Mouse (Mus musculus): ENCODE results near the gene Panx2.

DNA sequence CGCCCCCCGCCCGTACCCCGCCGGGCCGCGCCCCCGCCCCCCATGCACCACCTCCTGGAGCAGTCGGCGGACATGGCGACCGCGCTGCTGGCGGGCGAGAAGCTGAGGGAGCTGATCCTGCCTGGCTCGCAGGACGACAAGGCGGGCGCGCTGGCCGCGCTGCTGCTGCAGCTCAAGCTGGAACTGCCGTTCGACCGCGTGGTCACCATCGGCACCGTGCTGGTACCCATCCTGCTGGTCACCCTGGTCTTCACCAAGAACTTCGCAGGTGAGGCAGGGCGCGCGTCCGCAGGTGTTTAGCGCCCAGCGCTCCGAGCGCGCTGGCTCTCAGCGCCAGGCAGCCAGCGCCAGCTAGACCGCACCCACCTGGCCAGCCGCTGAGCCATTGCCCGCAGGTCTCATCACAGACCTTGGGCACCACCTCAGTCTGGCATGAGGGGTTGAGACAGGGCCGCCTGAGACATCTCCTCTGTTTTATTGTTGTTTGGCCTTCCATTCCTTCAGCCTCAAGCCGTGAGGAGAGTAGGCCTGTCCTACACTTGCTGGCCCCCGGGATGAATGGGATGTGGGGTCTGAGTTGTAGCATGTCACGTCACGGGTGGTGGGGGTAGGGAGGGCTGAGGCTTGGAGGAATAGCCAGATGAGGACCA, 623 bp downstream of the Panx2 start:
- no peak for TF ChIP-seq CTCF (IDR thresholded peaks at IDR 0.05; ENCODE audit: low read depth)
- no peak for TF ChIP-seq EP300 (IDR thresholded peaks at IDR 0.05; ENCODE audit: low read depth)
